Mouse (Mus musculus) spleen, adult 2 months (tissue): Measurements from ENCODE around the gene Trim54. TPM values are rescaled to one million over a fixed set of nuclear protein-coding genes. Genes with fewer than 3 reads are reported as not detected.

Experiments
- DNase-seq, 2 experiments: peaks; one replicate each; pipeline versions ENCODE4 v3.0.0 to v3.0.0-alpha.2; 2012 to 2021; ENCODE audit warnings: low spot score in 2 of 2, low read depth in 1 of 2
- H3K27ac ChIP-seq: fragments of 200-500 bp; 2 replicates; pipeline ENCODE4 v1.5.1; 2012; ENCODE audit warnings: low read length, inconsistent platforms; ENCODE audit not compliant: insufficient read depth
- H3K27me3 ChIP-seq: fragments of 200-500 bp; 2 replicates; pipeline ENCODE4 v1.6.1; 2012; ENCODE audit warnings: mild to moderate bottlenecking, moderate library complexity, low read length, inconsistent platforms; ENCODE audit not compliant: control insufficient read depth, insufficient read depth
- H3K36me3 ChIP-seq: fragments of 200-500 bp; 2 replicates; pipeline ENCODE4 v1.6.1; 2012; ENCODE audit warnings: mild to moderate bottlenecking, low read length, inconsistent platforms; ENCODE audit not compliant: control insufficient read depth, insufficient read depth
- H3K4me1 ChIP-seq: fragments of 200-500 bp; 2 replicates; pipeline ENCODE4 v1.6.1; 2011; ENCODE audit warnings: inconsistent platforms; ENCODE audit not compliant: control insufficient read depth, insufficient read depth, insufficient read length
- H3K4me3 ChIP-seq: fragments of 200-500 bp; 2 replicates; pipeline ENCODE4 v1.5.1; 2011; ENCODE audit warnings: mild to moderate bottlenecking, inconsistent platforms; ENCODE audit not compliant: insufficient read depth, insufficient read length; ENCODE audit errors: extremely low read depth
- CTCF ChIP-seq: fragments of 200-500 bp; IDR thresholded peaks from 2 replicates; pipeline ENCODE4 v1.5.1; 2011; ENCODE audit warnings: mild to moderate bottlenecking, inconsistent platforms; ENCODE audit not compliant: insufficient read depth, insufficient read length, insufficient replicate concordance; ENCODE audit errors: extremely low read depth
- POLR2A ChIP-seq: fragments of 200-500 bp; IDR thresholded peaks from 2 replicates; pipeline ENCODE4 v1.6.1; 2011; ENCODE audit warnings: low read depth, low read length, inconsistent platforms
- WGBS: fragments of 180-500 bp; shearing (Covaris S2); methylation state at CpG from one replicate; pipeline ENCODE4 v1.1.7; 2018; 5-methylcytosine and 5-hydroxymethylcytosine counted together
- polyA plus RNA-seq: library from polyadenylated mRNA; depleted of rRNA; stranded (reverse); fragments of >200 nt; gene quantifications from 2 replicates; pipeline ENCODE4 v1.2.3, GENCODE M21; 2012

Trim54 gene
- polyA plus RNA-seq, 1 experiment, result not detected

GRCm38 (mm10) chr5:31080795-31081164 lies 35.7 kb upstream of the Trim54 start:
- H3K4me1 ChIP-seq, result peaks cover 7% of the 10 kb centered on the region; the same call in 1 of the 2 replicates
- DNase-seq, result peak in 1 of 2 experiments; percentile 2
- TF ChIP-seq POLR2A, result no peak
- TF ChIP-seq CTCF, result no peak
- H3K36me3 ChIP-seq, result peaks cover 15% of the 10 kb centered on the region
- no peak overlapping the region for H3K27ac ChIP-seq
- 76% methylated on average over 3 of the region's 3 CpGs for WGBS
- no peak overlapping the region for H3K4me3 ChIP-seq
- no peaks in the 10 kb centered on the region for H3K27me3 ChIP-seq

- no peak overlapping the region for H3K27ac ChIP-seq
- TF ChIP-seq POLR2A (no peak), CTCF (peak; percentile 56; the same call in 1 of the 2 replicates)
- 89% methylated on average over 3 of the region's 3 CpGs for WGBS
- peaks cover 7% of the 10 kb centered on the region; the same call in 1 of the 2 replicates for H3K4me1 ChIP-seq
- no peak overlapping the region for H3K4me3 ChIP-seq
- no peaks in the 10 kb centered on the region for H3K27me3 ChIP-seq
- peak in 1 of 2 experiments; percentile 46 for DNase-seq
- peaks cover 9% of the 10 kb centered on the region for H3K36me3 ChIP-seq
Measured at GRCm38 (mm10) chr5:31081386-31081785, 35.1 kb upstream of the Trim54 start.

- Histone ChIP-seq H3K27me3 (no peaks in the 10 kb centered on the region), H3K4me3 (no peak overlapping the region), H3K4me1 (peaks cover 7% of the 10 kb centered on the region; the same call in 1 of the 2 replicates), H3K27ac (no peak overlapping the region), H3K36me3 (peaks cover 3% of the 10 kb centered on the region)
- WGBS, result 23% methylated on average over 5 of the region's 5 CpGs
- no peak for TF ChIP-seq POLR2A
- peak; percentile 68; the same call in 1 of the 2 replicates for TF ChIP-seq CTCF
- peak in 1 of 2 experiments; percentile 75 for DNase-seq
Measured at GRCm38 (mm10) chr5:31082355-31082754, 34.2 kb upstream of the Trim54 start.

- Histone ChIP-seq H3K27ac (no peak overlapping the region), H3K4me3 (no peak overlapping the region), H3K27me3 (no peaks in the 10 kb centered on the region), H3K36me3 (no peaks in the 10 kb centered on the region), H3K4me1 (peaks cover 7% of the 10 kb centered on the region; the same call in 1 of the 2 replicates)
- TF ChIP-seq CTCF (no peak), POLR2A (no peak)
- DNase-seq, result peak in 1 of 2 experiments; percentile 23
- WGBS, result 32% methylated on average over 12 of the region's 12 CpGs
Measured at GRCm38 (mm10) chr5:31082935-31083625, 33.4 kb upstream of the Trim54 start.

GRCm38 (mm10) chr5:31083949-31084348 lies 32.6 kb upstream of the Trim54 start:
- DNase-seq, result peak in 1 of 2 experiments; percentile 46
- no peaks in the 10 kb centered on the region for H3K27me3 ChIP-seq
- no peaks in the 10 kb centered on the region for H3K36me3 ChIP-seq
- no peak overlapping the region for H3K27ac ChIP-seq
- TF ChIP-seq CTCF (no peak), POLR2A (no peak)
- H3K4me1 ChIP-seq, result peaks cover 7% of the 10 kb centered on the region; the same call in 1 of the 2 replicates
- WGBS, result 32% methylated on average over 8 of the region's 8 CpGs
- H3K4me3 ChIP-seq, result no peak overlapping the region

DNA sequence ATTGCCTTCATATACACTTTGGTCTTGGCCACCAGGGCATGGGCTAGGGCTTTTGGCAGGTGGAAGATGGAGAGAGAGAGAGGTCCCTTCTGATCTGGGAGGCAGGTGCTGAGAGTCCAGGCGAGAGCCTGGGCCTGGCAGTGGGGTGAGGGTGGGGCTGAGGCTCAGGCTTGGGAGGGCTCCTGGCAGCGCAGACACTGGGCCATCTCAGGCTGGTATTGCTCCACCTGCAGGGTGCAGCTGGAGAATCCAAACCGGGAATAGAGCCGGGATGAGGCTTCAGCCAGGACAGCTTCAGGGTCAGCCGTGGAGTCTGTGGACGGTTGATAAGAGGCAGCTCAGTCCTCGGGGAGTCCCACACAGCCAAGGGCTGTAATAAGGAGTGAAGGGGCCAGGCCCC lies 29.9 kb upstream of the Trim54 start:
- H3K27ac ChIP-seq, result no peak overlapping the region
- 59% methylated on average over 7 of the region's 7 CpGs for WGBS
- peaks cover under 1% of the 10 kb centered on the region for H3K27me3 ChIP-seq
- TF ChIP-seq CTCF (no peak), POLR2A (no peak)
- H3K4me1 ChIP-seq, result peaks cover 7% of the 10 kb centered on the region; the same call in 1 of the 2 replicates
- no peak overlapping the region for H3K4me3 ChIP-seq
- H3K36me3 ChIP-seq, result no peaks in the 10 kb centered on the region
- DNase-seq, result peak in 1 of 2 experiments; percentile 2

DNA sequence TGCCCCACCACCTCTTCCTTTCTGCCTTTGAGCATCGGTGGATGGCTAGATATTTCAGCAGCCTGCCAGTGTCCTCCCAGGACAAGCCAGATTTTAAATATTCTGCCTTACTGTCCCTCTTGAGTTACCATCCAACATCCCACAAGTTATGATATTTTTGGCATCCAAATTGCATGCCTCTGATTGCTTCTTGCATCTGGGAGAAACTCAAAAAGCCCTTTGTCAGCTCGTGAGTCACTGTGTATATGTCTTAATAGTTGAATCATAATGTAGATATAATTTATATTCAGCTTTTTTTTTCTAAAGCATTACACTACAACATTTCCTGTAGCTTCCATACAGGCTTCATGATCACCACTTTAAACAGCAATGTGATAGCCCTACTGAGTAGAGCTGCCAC lies 29.4 kb upstream of the Trim54 start:
- TF ChIP-seq CTCF (no peak), POLR2A (no peak)
- Histone ChIP-seq H3K27me3 (peaks cover 5% of the 10 kb centered on the region), H3K4me1 (peaks cover 7% of the 10 kb centered on the region; the same call in 1 of the 2 replicates), H3K4me3 (no peak overlapping the region), H3K27ac (no peak overlapping the region), H3K36me3 (no peaks in the 10 kb centered on the region)
- no peak for DNase-seq
- 75% methylated on average over 2 of the region's 2 CpGs for WGBS
